Mouse (Mus musculus) heart, embryonic 16.5 days (tissue): ENCODE measurements around the gene Kcnh2. TPM values are rescaled to one million over a fixed set of nuclear protein-coding genes. Genes with fewer than 3 reads are reported as not detected.

ENCODE experiments used
- ATAC-seq: fragments of 200-750 bp; cut with Nextera tagmentation; replicated peaks from 2 replicates; pipeline ENCODE4 v1.8.0; 2017; ENCODE audit warnings: moderate number of reproducible peaks; ENCODE audit not compliant: insufficient read depth, low FRiP score; ENCODE audit errors: extremely low read depth
- H3K27ac ChIP-seq: fragments of 300-500 bp; sonication (generic); 2 replicates; pipeline ENCODE4 v1.5.1; 2014; ENCODE audit warnings: mild to moderate bottlenecking, low read length, control low read depth, moderate library complexity
- H3K27me3 ChIP-seq: fragments of 300-500 bp; sonication (generic); 2 replicates; pipeline ENCODE4 v1.6.1; 2014; ENCODE audit warnings: low read length, mixed read lengths; ENCODE audit not compliant: control insufficient read depth, insufficient read depth
- H3K36me3 ChIP-seq: fragments of 300-500 bp; sonication (generic); 2 replicates; pipeline ENCODE4 v1.6.1; 2014; ENCODE audit not compliant: control insufficient read depth, insufficient read depth
- H3K4me1 ChIP-seq: fragments of 300-500 bp; sonication (generic); 2 replicates; pipeline ENCODE4 v1.6.1; 2014; ENCODE audit warnings: low read length, mixed read lengths; ENCODE audit not compliant: control insufficient read depth, insufficient read depth
- H3K4me2 ChIP-seq: fragments of 300-500 bp; sonication (generic); 2 replicates; pipeline ENCODE4 v1.6.1; 2014; ENCODE audit warnings: low read depth, mild to moderate bottlenecking, control low read depth, low read length
- H3K4me3 ChIP-seq: fragments of 300-500 bp; sonication (generic); 2 replicates; pipeline ENCODE4 v1.5.1; 2014; ENCODE audit warnings: mild to moderate bottlenecking, control low read depth, low read length
- H3K9ac ChIP-seq: fragments of 300-500 bp; sonication (generic); 2 replicates; pipeline ENCODE4 v1.6.1; 2014; ENCODE audit warnings: low read length, control low read depth
- H3K9me3 ChIP-seq: fragments of 300-500 bp; sonication (generic); replicated peaks from 2 replicates; pipeline ENCODE4 v1.6.1; 2016; ENCODE audit warnings: low read length; ENCODE audit not compliant: control insufficient read depth
- WGBS: fragments of 180-500 bp; shearing (Covaris S2); extraction: QIAGEN DNeasy Blood & Tissue Kit; methylation state at CpG from one replicate; pipeline ENCODE4 v1.1.7; 2014; 5-methylcytosine and 5-hydroxymethylcytosine counted together
- polyA plus RNA-seq: library from polyadenylated mRNA; unstranded; fragments of >200 nt; fragmentation: Nextera tagmentation; extraction: Ambion mirVana; gene quantifications from 2 replicates; pipeline ENCODE4 v1.2.1, GENCODE M21; 2015

The Kcnh2 gene
- polyA plus RNA-seq, 1 experiment from 2014 or later: 18.0 TPM

GRCm38 (mm10) chr5:24353327-24353726 lies 1.9 kb upstream of the Kcnh2 start:
- ATAC-seq: no peak
- H3K36me3 ChIP-seq: no peaks in the 10 kb centered on the region
- H3K9me3 ChIP-seq: no peaks in the 10 kb centered on the region
- peak overlapping the region; percentile 87 for H3K4me2 ChIP-seq
- no peaks in the 10 kb centered on the region for H3K27me3 ChIP-seq
- no peak overlapping the region for H3K4me3 ChIP-seq
- H3K9ac ChIP-seq: peak overlapping the region; percentile 52
- peaks cover 31% of the 10 kb centered on the region for H3K4me1 ChIP-seq
- H3K27ac ChIP-seq: peak overlapping the region; percentile 98
- WGBS: 25% methylated on average over 4 of the region's 4 CpGs

GRCm38 (mm10) chr5:24352251-24352859 lies 951 bp upstream of the Kcnh2 start:
- H3K4me2 ChIP-seq: peak overlapping the region; percentile 87
- H3K4me1 ChIP-seq: peaks cover 40% of the 10 kb centered on the region
- H3K36me3 ChIP-seq: no peaks in the 10 kb centered on the region
- H3K27ac ChIP-seq: peak overlapping the region; percentile 98
- no peaks in the 10 kb centered on the region for H3K9me3 ChIP-seq
- peak overlapping the region; percentile 84 for H3K4me3 ChIP-seq
- H3K27me3 ChIP-seq: no peaks in the 10 kb centered on the region
- H3K9ac ChIP-seq: peak overlapping the region; percentile 98
- peak; percentile 65 for ATAC-seq
- 3% methylated on average over 24 of the region's 24 CpGs for WGBS

- peak overlapping the region; percentile 98 for H3K9ac ChIP-seq
- WGBS: 0% methylated on average over 41 of the region's 41 CpGs
- ATAC-seq: peak; percentile 66
- no peaks in the 10 kb centered on the region for H3K36me3 ChIP-seq
- peak overlapping the region; percentile 87 for H3K4me2 ChIP-seq
- H3K9me3 ChIP-seq: no peaks in the 10 kb centered on the region
- H3K4me1 ChIP-seq: peaks cover 41% of the 10 kb centered on the region
- no peaks in the 10 kb centered on the region for H3K27me3 ChIP-seq
- peak overlapping the region; percentile 98 for H3K27ac ChIP-seq
- peak overlapping the region; percentile 84 for H3K4me3 ChIP-seq
Observed at GRCm38 (mm10) chr5:24351701-24352171, 332 bp upstream of the Kcnh2 start.

- H3K4me3 ChIP-seq: peak overlapping the region; percentile 84
- ATAC-seq: no peak
- peaks cover 42% of the 10 kb centered on the region for H3K4me1 ChIP-seq
- no peaks in the 10 kb centered on the region for H3K27me3 ChIP-seq
- no peaks in the 10 kb centered on the region for H3K9me3 ChIP-seq
- no peaks in the 10 kb centered on the region for H3K36me3 ChIP-seq
- peak overlapping the region; percentile 98 for H3K27ac ChIP-seq
- peak overlapping the region; percentile 98 for H3K9ac ChIP-seq
- H3K4me2 ChIP-seq: peak overlapping the region; percentile 87
- WGBS: 23% methylated on average over 12 of the region's 15 CpGs
Observed at GRCm38 (mm10) chr5:24350531-24351250, 713 bp downstream of the Kcnh2 start.

GRCm38 (mm10) chr5:24350073-24350472 lies 1.3 kb downstream of the Kcnh2 start:
- 41% methylated on average over 3 of the region's 3 CpGs for WGBS
- Histone ChIP-seq H3K4me3 (peak overlapping the region; percentile 84), H3K27me3 (no peaks in the 10 kb centered on the region), H3K36me3 (no peaks in the 10 kb centered on the region; the same call in 1 of the 2 replicates), H3K9ac (peak overlapping the region; percentile 98), H3K4me1 (peaks cover 48% of the 10 kb centered on the region), H3K9me3 (no peaks in the 10 kb centered on the region), H3K27ac (peak overlapping the region; percentile 98), H3K4me2 (peak overlapping the region; percentile 87)
- ATAC-seq: no peak

- peak overlapping the region; percentile 98 for H3K9ac ChIP-seq
- peak overlapping the region; percentile 87 for H3K4me2 ChIP-seq
- WGBS: 0% methylated on average over 29 of the region's 30 CpGs
- peak; percentile 5; the same call in 1 of the 2 replicates for ATAC-seq
- H3K27me3 ChIP-seq: no peaks in the 10 kb centered on the region
- peak overlapping the region; percentile 84 for H3K4me3 ChIP-seq
- peaks cover 58% of the 10 kb centered on the region for H3K4me1 ChIP-seq
- no peaks in the 10 kb centered on the region; the same call in 1 of the 2 replicates for H3K36me3 ChIP-seq
- H3K27ac ChIP-seq: peak overlapping the region; percentile 98
- no peaks in the 10 kb centered on the region for H3K9me3 ChIP-seq
Observed at GRCm38 (mm10) chr5:24348546-24348945, 2.9 kb downstream of the Kcnh2 start.

GRCm38 (mm10) chr5:24348128-24348527 lies 3.3 kb downstream of the Kcnh2 start:
- WGBS: 2% methylated on average over 41 of the region's 41 CpGs
- ATAC-seq: peak; percentile 12
- Histone ChIP-seq H3K4me1 (peaks cover 58% of the 10 kb centered on the region), H3K9me3 (no peaks in the 10 kb centered on the region), H3K9ac (peak overlapping the region; percentile 98), H3K27me3 (no peaks in the 10 kb centered on the region), H3K4me3 (peak overlapping the region; percentile 84), H3K4me2 (peak overlapping the region; percentile 87), H3K36me3 (no peaks in the 10 kb centered on the region; the same call in 1 of the 2 replicates), H3K27ac (peak overlapping the region; percentile 98)

- Histone ChIP-seq H3K9ac (no peak overlapping the region), H3K27me3 (no peaks in the 10 kb centered on the region), H3K4me3 (peak overlapping the region; percentile 84; the same call in 1 of the 2 replicates), H3K9me3 (no peaks in the 10 kb centered on the region), H3K4me2 (peak overlapping the region; percentile 87), H3K27ac (peak overlapping the region; percentile 98), H3K4me1 (peaks cover 62% of the 10 kb centered on the region), H3K36me3 (no peaks in the 10 kb centered on the region; the same call in 1 of the 2 replicates)
- 51% methylated on average over 7 of the region's 7 CpGs for WGBS
- ATAC-seq: no peak
Observed at GRCm38 (mm10) chr5:24347186-24347875, 4.1 kb downstream of the Kcnh2 start.
